Mouse (Mus musculus): Measurements from ENCODE around the gene Bcl2l13.

- no peak for TF ChIP-seq CTCF (IDR thresholded peaks at IDR 0.05; ENCODE audit: control insufficient read depth, insufficient read depth, low read length)
- no peak for TF ChIP-seq POLR2A (IDR thresholded peaks at IDR 0.05; ENCODE audit: borderline replicate concordance, control insufficient read depth, low read depth, low read length)
Measured at GRCm38 (mm10) chr6:120937999-120938608, 102.1 kb downstream of the Bcl2l13 start.
